Mouse (Mus musculus) frontal cortex, postnatal 10 days (tissue): ENCODE data around the gene Slc10a7.
"Not testable (repeated sequence)": the region's sequence is repeated elsewhere in the genome, so short reads cannot be mapped to it uniquely, and the experiment has no call there.

Experiments
- DNase-seq, 2 experiments: peaks; one replicate each; pipeline ENCODE4 v3.0.0; 2022; ENCODE audit warnings: low spot score in 2 of 2, mixed read lengths in 1 of 2

Gene Slc10a7

GRCm38 (mm10) chr8:78668206-78668605 is 159.1 kb downstream of the Slc10a7 start:
- no peak for DNase-seq

DNA sequence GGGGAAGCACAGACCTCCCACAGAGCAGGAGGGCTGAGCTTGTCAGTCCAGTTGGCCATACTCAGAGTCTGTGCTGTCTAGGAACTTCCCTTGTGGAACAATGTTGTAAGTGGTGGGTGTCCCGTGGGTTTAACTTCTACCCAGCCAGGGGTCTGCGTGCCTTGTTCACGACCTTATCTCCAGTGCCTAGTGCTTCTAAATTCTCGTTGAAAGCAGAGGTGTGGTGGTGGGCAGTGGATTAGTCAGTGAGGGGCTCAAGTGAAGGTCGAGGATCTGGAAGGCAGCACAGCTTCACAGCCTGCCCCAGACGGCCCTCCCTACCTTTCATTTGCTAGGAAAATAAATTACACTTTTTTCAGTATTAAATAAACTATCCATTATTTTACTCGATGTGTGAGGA is 161.1 kb downstream of the Slc10a7 start:
- DNase-seq = no peak

- DNase-seq = no peak
Observed at GRCm38 (mm10) chr8:78678541-78679219, 169.5 kb downstream of the Slc10a7 start.

GRCm38 (mm10) chr8:78690795-78691194 is 181.6 kb downstream of the Slc10a7 start:
- no peak for DNase-seq

GRCm38 (mm10) chr8:78698331-78698741 is 189.2 kb downstream of the Slc10a7 start:
- peak in 1 of 2 experiments; percentile 27 for DNase-seq

- no peak for DNase-seq
Observed at GRCm38 (mm10) chr8:78703068-78703820, 194.1 kb downstream of the Slc10a7 start.

GRCm38 (mm10) chr8:78705980-78706379 is 196.8 kb downstream of the Slc10a7 start:
- DNase-seq = no peak

- no peak for DNase-seq
Observed at GRCm38 (mm10) chr8:78709948-78710644, 200.9 kb downstream of the Slc10a7 start.

DNA sequence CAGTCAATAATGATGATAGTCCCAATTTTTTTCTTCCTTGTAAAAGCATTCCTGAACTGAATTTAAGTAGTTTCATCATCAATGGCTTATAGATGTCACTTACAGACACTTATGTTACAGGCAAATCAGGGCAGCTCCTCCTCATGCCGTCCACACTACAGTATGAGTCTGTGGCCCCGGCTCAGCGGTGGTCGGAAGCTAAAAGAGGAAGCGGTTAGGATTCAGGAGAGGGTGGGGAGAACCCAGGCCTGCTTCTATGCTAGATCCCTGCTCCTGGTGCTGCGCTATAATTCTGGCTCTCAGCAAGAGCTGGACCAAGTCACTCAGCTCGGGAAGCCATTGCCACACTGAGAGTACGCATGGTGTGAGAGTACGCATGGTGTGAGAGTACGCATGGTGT is 201.8 kb downstream of the Slc10a7 start:
- no peak for DNase-seq

DNA sequence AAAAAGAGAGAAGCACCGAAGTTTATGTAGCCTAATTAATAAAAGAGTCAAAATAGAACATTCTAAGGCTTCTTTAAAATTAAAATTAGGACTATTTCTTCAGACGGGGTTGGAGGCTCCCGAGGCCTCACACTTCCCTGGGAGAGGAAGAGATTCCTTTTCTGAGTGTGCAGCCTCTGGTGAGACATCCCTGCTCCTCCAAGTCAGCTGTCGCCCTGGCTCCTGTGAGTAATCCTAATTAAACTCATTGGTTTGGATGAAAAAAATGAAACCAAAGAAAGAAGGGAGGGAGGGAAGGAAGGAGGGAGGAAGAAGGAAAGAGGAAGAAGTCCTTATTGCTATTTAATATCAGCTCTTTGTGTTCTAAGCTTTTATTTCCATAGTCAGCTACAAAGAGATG is 205.7 kb downstream of the Slc10a7 start:
- no peak for DNase-seq

DNA sequence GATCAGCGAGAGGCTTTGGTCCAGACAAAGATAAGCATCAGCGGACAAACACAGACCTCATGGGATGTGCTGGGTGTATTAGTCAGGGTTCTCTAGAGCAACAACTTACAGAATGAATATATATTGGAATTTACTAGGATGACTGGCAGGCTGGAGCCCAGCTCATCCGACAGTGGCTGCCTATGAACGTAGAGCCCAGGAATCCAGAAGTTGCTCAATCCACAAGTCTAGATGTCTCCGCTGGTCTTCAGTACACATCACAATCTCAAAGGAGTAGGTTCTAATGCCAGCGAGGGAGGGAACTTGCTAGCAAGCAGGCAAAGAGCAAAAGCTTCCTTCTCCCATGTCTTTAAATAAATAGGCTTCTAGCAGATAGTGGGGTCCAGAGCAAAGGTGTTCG is 207.4 kb downstream of the Slc10a7 start:
- no peak for DNase-seq

- DNase-seq = not testable (repeated sequence)
Observed at GRCm38 (mm10) chr8:78717191-78717590, 208.0 kb downstream of the Slc10a7 start.

- DNase-seq = no peak
Observed at GRCm38 (mm10) chr8:78719279-78720040, 210.3 kb downstream of the Slc10a7 start.

DNA sequence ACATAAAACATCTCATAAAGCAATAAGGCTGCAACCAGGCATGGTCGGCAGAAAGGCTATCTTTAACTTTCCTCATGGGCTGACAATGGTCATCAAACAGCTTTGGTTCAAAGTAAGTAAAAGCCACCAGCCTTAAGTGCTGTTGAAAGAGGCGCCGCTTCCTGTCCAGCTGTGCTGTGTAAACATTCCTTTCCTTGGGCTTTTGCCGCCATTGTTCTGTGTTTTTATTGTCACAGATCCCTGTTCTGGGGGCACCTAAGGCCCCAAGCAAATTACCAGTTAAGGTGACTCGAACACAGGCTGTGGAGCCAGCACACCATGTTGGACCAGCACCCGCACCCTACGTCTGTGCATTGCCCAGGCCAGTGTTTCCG is 210.9 kb downstream of the Slc10a7 start:
- DNase-seq = no peak

DNA sequence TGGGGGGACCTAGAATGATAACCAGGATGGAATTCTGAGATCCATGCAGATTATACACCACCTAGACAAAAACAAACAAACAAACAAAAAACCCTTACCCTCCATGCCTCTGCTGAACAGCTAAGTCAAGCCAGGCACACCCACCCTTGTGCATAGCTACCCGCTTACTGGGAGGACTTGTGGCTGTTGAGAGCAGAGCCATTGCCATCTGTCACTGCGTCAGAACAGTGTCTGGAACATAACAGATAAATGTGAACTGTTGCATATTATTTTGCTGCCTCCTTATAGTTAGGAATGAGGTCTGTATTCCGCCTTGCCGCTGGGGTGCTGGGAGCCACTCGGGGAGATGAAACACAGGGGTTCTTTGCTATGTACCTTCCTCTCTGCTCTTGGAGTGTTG is 212.4 kb downstream of the Slc10a7 start:
- DNase-seq = no peak

- no peak for DNase-seq
Observed at GRCm38 (mm10) chr8:78722201-78722600, 213.1 kb downstream of the Slc10a7 start.

- DNase-seq = no peak
Observed at GRCm38 (mm10) chr8:78724832-78725231, 215.7 kb downstream of the Slc10a7 start.

GRCm38 (mm10) chr8:78728240-78728639 is 219.1 kb downstream of the Slc10a7 start:
- no peak for DNase-seq

DNA sequence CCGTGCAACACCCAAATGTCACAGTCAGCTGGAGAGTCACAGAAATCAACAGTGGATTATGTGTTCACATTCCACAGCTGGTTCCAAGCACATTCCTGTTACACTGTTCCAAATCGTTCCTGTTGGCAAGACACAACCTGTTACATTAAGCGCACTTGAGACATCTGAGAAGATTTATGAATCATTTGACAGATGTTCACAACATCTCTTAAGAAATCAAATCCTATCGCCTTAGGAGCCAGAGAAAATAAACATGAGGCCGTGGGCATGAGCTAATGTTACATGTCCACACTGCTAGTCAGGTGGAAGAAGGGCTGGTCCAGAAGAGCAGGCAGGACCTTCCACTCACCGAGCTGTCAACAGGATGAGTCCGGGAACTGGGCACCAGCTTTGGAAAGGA is 223.3 kb downstream of the Slc10a7 start:
- DNase-seq = no peak

DNA sequence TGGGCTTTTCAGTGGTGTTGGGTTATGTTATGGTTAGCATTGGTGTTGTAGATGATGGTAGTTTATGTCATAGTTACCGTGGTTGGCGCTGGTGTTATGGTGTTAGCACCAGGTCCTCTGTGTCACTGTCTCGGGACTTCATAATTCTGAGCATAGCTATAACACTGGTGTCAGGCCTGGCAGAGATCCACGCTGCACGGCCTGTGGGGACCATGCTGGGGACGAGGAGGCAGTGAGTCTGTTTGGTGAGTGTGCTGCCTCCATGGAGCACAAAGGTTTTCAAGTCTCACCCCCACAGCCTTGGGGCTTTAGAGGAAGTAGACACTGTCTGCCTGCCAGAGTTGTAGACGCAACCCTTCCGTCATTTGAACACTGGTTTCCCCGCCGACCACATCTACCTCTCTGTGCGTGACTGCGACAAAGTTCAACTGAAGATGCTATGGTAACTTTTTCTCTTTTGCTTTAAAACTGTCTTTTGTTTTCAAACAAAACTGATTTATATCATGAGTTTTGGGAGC is 223.9 kb downstream of the Slc10a7 start:
- DNase-seq = no peak

DNA sequence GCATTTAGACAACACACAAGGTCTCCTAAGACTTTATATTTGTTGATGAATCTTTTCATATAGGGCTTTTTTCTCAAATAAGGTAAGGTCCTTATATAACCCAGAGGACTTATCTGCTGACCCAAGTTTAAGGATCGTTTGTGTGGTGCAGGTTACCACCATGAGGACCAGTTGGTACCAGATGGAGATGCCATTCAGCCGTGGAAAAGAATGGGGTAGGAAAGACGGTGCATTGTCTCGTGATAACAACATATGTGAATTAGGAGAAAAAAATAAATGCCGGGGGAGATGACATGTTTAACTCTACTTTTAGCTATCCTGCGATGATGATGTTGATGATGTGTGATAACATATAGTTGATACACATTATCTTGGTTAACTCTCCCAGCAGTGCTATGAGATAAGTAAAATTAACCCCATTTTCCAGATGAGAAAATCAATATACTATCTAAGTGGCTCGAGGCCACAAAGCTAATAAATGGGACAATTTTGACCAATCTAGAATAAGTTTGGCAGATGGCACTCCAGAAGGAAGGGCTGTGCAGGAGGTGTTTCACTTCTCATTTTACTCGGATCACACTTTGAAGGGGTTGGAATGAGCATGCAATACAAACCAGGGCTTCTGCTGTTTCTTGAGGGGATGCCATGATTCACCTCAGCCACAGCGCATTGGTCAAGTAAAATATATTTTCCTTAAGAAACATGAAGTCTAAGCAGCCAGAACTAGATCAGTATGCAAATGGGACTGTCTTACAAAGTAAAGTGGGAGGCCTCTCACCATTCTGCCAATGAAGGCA is 225.8 kb downstream of the Slc10a7 start:
- no peak for DNase-seq
